Mouse (Mus musculus) frontal cortex, adult (tissue): ENCODE results near the gene Pik3ap1.
"Not testable (repeated sequence)": the region's sequence is repeated elsewhere in the genome, so short reads cannot be mapped to it uniquely, and the experiment has no call there.

Source experiments
- ATAC-seq: cut with Nextera tagmentation; 2 replicates; pipeline ENCODE4 v1.9.2; 2017; ENCODE audit warnings: mild to moderate bottlenecking, moderate library complexity, mixed read lengths; ENCODE audit not compliant: low TSS enrichment

Pik3ap1 gene

DNA sequence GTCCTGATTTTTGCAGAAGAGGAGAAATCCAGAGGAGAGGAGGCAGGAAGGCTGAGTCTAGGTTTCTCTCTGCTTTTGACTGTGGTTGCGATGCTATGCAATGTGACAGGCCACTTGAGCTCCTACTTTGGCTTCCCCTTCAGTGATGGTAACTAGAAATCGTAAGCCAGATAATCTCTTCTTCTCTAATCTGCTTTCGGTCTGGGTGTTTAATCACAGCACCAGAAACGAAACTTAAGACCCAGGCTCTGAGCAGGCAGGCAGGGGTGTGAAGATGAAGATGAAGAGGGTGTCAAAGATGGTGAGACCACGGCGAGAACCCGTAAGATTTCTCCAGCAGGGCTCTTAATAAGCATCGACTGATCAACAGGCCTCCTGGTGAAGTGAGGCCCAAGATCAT is 51.9 kb downstream of the Pik3ap1 start:
- no peak for ATAC-seq

DNA sequence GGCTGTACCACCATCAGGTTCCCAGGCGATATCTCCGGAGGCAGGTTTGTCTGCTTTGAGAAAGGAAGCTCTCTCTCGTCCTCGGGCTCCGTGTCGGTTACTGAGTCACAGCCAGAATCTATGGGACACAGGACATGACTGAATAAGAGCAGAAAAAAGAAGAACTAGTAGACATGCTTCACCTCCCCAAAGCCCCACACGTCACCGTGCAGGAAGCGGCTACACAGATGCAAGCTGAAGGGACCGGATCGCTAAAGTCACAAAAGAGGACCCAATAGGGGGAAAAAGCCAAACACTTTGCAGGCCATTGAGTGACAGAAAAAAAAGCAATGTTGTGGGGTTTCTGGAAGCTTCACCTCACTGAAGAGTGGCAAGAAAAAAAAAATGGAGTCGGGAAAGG is 52.7 kb downstream of the Pik3ap1 start:
- ATAC-seq, result no peak

DNA sequence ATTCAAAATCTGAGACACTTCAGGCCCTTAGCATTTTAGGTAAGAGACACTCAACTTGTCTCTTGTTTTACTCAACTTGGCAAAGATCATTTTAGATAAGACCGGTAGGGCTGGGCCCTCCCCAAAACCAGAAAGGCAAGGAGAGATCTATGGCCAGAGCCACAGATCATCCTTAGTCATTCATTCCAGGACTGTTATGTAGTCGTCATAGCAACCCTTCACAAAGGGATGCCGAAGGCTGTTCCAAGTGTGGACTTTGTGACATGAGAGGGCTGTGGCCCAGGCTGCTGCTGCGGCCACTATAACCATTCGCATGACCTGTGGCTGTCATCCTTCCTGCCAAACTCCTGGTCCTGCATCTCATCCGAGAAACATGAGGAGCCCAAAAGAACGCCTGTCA is 54.5 kb downstream of the Pik3ap1 start:
- ATAC-seq, result no peak

DNA sequence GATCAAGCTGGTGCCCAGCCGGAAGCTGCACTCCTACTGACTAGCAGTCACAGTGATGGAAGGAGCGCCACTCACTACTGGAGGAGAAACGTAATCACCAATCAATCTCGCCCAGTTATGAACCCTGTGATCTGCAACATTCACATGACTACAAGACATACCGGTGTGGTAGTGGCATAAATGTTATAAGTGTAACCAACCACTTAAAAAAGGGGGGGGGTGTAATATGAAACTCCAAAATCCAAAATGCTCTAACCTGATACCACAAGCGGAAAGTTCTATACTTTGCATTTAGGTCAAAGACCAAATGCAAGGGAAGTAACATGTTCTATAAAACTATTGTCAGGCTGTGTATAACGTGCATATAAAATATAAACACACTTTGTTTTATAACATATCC is 54.9 kb downstream of the Pik3ap1 start:
- no peak for ATAC-seq

DNA sequence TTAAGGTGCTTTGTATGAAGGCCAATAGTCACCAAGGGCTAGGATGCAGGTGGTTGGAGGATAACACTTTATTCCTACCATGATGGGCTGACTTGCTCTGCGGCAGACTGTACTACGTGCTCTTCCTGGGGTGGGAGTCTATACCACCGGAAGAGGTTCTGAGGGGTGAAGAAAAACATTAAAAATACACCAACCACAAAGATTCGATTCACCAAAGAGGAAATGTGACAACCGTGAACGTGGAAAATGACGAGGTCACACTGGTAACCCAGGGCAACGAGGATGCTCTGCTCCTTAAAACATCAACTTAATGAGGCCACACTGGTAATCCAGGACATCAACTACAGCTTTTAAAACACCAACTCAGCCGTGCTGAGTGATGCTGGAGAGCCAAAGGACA is 56.2 kb downstream of the Pik3ap1 start:
- ATAC-seq, result no peak

DNA sequence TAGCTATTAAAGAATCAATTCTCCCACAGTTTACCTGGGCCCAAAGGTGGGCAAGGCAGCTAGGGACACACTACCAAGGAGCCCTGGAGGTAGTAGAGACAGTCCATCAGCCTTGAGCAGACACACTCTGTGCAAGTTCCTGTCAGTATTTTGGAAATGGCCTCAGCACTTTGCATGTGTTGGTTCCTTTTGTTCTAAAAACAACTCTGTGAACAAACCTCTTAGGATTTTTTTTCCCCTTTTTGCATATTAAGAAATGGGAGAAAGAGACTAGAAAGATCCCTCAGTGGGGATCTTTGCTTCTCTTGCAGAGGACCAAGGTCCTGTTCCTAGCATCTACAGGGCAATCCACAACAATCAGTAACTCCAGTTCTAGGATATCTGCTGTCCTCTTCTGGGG is 61.1 kb downstream of the Pik3ap1 start:
- ATAC-seq, result no peak

DNA sequence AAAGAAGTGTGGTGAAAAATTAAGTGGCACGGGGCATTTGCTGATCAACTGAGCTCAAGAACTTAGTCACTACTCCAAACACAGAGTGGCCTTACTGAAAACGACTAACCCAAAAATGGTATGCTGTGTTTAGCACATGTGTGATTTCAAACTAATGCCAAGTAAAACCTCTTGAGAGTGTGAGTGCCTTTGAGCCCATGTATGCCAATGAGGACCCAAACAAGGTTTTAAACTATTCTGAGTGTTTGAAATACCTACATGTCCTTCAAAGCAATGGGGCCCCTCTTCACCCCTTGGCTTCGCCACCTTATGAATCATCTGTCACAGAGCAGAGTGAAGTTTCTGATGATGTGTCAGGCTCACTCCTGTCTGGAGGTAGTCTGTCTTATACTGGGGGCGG is 61.8 kb downstream of the Pik3ap1 start:
- no peak for ATAC-seq

DNA sequence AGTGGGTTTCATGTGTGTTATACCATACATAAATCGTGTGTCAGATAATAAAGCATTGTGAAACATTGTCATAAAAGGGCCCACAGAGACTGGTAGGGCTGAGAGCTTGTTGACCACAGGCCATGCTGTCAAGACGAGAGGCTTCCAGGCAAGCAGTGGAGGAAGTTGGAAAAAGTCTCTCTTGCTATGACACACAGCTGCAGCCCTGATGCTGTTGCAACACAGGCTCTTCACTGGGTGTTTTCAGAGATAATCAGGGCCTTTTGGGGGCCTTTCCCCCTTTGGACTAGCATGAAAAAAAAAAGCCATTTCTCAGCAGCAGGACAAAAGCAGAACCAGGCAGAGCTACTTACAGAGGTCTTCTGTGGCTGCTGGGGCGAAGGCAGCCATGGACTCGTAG is 63.8 kb downstream of the Pik3ap1 start:
- no peak for ATAC-seq

DNA sequence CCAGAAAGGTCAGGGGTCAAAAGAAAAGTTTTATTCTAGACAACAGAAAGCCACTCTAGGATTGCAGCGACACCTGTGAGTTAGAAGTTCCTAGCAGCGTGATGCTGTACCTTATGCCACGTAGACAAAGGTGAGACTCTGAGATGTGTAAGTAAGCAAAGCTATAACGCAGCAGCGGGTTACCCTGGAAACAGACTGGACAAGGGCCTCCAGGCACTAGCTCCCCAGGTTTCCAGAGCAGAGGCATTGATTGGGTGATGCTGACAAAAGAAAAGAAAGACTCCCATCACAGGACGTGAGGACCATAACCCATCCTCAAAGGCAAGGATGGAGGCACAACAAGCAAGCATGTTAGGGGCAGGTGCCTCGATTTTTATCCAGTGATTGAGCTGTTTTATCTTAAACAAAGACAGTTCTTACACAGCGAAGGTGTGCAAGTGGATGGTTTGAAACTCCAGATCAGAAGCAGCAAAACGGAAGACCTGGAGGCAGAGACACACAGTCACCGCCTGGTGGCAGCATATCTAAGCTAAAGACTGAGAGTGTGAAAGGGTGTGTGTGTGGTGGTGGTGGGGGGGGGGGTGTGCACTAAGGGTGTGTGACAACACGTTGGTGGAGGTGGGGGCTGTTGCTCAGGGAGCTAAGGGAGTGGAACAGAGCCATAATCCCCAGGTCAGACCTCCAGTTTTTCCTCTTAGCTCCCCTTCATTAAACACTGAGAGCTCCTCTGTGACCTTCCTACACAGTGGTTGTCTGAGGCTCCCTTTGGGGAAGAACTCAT is 67.4 kb downstream of the Pik3ap1 start:
- ATAC-seq, result peak; percentile 90

DNA sequence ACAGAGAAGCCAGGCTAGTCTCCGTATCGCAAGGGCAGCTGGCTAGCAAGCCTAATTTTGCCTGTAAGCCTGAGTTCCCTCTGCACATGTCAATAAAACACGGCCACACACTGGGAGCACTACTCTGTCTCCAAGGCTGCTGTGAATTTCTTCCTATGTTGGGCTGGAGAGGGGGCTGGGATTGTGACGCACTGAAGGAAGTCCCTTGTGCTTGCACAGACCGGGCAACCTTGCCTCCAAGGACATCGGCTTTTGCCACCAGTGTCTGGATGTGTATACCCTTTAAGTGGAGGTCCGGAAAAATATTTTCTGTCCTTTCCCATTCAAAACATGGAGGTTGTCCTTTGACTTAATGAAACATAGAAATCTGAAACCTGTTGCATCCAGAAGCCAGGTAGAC is 70.2 kb downstream of the Pik3ap1 start:
- ATAC-seq, result no peak

DNA sequence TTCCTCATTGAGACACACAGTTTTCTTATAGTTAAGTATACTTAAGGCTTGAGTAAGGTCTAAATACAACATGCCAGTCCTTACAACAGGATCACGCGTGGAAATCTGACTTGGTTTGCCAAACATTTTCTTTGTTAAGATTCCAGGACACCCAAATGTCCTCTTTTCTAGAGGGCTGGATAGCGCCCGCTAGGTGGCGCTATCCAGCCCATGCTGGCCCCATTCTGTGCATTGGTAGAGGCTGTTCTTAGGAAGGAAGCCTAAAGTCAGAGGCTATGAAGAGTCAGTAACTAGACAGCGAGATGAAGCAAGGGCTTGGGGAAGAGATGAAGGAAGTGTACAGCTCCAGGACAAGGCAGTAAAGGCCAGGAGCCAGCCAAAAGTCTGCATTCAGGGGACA is 71.2 kb downstream of the Pik3ap1 start:
- ATAC-seq, result peak; percentile 64; the same call in 1 of the 2 replicates

DNA sequence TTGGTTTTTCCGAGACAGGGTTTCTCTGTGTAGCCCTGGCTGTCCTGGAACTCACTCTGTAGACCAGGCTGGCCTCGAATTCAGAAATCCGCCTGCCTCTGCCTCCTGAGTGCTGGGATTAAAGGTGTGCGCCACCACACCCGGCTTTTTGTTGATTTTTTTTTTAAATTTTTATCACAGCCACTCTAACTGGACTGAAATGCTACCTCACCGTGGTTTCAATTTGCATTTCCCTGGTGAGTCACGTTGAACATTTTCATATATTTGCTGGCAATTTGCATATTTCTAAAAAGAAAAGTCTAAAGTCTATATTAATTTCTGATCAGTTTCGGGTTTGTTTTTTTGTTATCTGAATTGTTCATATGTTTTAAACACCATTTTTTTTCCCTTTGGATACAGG is 72.3 kb downstream of the Pik3ap1 start:
- not testable (repeated sequence) for ATAC-seq

DNA sequence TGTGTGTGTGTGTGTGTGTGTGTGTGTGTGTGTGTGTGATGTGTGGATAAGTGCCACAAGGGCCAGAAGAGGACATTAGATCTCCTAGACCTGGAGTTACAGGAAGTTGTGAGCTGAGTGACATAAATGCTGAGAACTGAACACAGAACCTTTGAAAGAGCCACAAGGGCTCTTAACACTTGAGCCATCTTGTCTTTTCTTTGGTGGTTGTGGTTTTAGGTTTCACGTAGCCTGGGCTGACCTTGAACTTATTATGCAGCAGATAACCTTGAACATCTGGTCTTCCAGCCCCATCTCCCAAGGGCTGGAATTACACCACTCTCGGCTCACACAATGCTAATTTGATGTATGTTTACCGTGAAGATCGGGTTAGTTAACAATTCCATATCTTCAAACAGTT is 72.9 kb downstream of the Pik3ap1 start:
- no peak for ATAC-seq

DNA sequence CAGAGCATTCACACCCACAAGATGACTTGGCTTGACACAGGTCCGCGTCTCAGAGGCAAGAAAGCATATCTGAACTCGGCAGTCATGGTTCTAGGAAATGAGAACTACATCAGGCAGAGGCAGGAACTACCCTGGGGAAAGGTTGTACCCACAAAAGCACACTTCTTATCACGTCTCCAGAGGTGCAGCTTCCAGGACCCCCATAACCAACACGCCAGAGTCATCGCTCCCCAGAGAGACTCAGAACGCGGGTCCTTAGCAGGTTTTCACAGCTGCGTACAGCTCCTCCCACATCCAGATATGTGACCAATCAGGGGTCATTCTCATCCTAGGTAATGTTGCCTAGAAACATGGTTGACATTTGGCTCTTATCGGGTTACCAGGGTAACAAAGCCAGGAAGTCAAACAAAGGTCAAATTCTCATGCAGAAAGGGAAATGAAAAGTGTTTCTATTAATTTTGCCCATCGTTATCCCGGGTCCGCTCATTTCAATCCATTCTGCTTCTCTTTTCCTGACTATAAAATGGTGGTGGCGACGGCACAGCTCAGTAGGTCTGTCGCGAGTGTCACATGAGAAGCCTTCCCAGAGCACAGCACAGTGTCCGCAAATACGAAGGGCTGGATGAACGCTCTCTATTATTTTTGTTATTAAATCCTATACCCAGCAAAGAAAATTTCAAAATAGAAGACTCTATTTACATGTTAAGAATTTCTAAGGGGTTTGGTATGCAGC is 73.8 kb downstream of the Pik3ap1 start:
- ATAC-seq, result peak; percentile 70; the same call in 1 of the 2 replicates

DNA sequence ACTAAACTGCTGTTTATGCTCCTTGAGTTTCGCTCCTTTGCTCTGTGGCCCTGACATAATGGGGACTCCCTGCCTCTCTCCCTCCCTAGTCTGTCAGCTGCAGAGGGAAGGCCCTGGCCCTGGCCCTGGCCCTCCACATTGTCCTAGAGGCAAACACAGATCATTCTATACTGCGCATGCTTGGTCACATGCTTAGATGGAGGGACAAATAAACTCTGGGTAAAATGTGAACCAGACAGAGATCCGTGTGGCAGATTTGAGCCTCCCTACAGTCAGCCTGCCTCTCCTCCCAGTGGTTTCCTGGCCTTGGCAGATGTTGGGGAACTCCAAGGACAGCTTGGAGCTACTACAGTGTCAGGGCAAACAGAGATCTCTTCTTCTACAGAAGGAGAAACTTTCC is 81.0 kb downstream of the Pik3ap1 start:
- no peak for ATAC-seq

DNA sequence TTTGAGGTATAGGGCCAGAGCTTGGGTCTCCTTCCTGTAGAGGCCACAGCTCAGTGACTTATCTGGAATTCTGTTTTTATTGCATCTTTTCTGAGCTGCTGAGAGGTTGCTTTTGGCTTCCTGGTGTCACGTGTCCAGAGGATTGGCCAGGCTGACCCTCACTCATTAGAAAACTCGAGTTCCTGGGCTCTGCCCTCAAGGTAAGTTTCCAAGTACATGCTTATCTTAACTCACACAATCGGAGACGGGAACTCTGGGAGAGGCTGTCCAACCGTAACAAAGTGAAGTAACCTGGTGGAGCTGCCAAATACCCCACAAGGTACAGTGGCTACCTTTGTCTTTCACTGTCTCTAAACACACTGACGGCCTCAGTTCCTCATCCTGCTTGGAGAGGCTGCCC is 81.5 kb downstream of the Pik3ap1 start:
- no peak for ATAC-seq

DNA sequence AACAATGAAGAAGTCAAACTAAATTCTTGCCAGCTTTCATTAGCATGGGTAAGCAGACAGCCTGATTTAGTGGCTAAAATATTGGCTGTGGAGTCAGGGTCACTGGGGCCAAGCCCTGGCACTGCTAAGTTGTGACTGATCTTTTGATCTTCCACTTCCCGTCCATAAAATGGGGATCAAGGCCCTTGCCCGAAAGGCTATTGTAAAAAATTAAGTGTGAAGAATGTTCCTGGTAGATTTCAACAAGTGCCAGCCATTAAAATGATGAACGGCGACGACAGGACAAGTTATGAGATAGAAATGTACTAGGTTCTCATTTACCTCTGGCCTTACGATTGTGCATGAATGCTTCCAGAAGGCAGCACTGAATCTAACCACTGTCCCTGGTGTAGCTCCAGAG is 83.0 kb downstream of the Pik3ap1 start:
- ATAC-seq, result no peak

DNA sequence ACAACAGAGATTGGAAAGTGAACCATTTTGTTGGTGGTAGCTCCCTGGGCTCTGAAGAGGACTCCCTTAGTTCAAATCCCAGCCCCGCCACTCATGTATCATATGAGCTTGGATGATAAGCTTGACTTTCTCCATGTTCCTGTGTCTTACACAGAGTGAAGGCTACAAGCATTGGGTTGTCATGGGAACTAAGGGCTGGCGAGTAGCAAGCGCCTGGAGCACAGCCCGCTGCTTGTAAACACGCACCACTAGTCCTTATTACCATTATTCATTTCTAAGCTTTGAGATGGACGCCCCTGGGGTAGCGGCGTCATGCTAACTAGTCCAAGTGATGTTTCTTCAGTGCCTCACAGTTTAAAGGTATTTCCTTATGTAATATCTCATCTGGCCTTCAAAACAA is 85.5 kb downstream of the Pik3ap1 start:
- ATAC-seq, result no peak

DNA sequence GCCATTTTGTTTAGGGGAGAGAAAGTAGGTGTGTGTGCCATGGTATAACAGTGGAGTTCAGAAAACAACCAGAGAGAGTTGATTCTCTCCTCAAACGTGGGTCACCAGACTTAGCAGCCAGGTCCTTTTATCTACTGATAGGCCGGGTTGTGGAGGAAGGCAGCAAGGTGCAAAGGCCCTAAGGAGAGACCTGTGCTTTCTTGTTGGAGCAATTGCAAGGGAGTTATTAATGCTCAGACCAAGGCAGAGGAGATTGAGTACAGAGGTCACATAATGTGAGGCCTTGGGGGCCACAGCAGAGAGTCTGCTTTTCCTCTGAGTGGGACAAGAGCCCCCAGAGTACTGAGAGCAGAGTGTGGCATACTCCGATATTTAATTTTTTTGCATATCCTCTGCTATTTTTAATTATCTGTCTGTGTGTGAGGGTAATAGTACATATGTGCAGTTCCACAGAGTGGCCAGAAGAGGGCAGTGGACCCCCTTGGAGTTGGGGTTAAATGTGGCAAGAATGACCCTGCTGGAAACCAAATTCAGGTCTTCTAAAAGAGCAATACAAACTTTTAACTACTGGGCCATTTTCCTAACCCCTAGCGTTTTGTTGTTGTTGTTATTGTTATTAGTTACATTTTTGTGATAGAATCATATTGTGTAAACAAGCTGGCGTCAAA is 93.8 kb downstream of the Pik3ap1 start:
- ATAC-seq, result no peak

DNA sequence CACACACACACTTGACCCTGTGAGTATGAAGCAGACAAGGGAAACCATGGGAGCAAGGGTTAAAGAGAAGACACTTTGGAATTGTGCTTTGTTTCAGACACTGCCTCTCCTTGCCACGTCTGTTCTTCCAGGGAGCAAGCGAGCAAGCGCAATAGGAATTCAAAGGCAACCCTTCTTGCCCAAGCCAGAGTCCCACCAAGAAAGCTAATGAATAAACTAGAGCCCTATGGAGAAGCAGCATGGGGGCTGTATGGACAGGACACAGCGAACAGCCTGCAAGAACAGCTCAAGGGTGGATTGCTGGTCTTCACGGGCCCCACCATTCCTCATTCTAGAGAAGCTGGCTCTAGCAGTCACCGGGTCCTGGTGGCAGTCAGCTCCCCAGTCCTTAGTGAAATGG is 96.3 kb downstream of the Pik3ap1 start:
- ATAC-seq, result no peak

DNA sequence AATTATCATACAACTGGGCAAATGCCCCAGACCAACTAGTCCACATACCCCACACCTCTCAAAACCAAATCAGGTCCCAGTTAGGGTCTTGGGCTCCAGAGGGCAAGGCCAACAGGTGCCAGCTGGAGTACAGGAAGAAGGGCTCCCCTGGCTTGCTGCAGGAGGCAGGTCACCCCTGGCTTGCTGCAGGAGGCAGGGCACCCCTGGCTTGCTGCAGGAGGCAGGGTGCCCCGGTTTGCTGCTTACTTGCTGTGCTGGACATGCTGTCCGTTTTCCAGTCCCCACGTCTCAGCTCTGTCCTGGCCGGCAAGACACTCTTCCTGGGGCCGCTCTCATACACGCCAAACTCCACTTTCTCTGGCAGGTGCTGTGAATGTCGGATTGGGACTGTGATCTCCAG is 97.7 kb downstream of the Pik3ap1 start:
- no peak for ATAC-seq

DNA sequence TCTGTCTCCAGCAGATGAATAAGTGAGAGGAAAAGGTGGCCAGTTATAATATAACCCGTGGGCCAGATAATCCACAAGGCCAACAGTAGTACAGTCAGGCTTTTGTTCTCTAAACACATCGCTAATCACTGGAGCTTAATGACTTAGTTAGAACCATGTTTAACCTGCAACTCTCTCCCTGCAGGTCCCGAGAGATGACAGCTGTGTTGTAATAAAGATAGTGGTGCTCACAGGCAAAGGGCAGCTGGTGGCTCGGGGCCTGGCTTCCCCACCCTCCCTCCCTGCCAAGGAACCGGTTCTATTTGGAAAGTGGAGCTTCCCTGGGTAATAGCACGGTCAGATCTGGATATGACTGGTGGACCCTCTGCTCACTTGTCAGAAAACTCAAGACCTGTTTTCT is 100.4 kb downstream of the Pik3ap1 start:
- ATAC-seq, result no peak

DNA sequence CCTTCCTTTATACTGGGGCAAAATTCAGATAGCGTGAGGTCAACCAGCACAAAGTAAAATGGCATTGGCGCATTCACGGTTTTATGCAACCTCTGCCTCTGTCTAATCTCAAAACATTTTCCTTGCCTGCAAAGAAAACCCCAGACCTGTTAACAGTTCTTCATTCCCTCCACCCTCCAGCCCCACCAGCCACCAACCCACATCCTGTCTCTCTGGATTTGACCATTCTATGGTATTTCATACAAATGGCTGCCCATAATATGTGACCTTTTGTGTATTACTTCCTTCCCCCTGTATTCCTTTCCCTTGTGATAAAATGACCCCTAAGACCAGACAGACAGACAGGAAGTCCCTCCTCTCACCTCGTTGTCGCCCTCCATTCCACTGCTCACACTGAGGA is 102.2 kb downstream of the Pik3ap1 start:
- ATAC-seq, result no peak
